Mouse (Mus musculus): ENCODE results near the gene Rabif.
"Not testable (repeated sequence)": the region's sequence is repeated elsewhere in the genome, so short reads cannot be mapped to it uniquely, and the experiment has no call there.

DNA sequence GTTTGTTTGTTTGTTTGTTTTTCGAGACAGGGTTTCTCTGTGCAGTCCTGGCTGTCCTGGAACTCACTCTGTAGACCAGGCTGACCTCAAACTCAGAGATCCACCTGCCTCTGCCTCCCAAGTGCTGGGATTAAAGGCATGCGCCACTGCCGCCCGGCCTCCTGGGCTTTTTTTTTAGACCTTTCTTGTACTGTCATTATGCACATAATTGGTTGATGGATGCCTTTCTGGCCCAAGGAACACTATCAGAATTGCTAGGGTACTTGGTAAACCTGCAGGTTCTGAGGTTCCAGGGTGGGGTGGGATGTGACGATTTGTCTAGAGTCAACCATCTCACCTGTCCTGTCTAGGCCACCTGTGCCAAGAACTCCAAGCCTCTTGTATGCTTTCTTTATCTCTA lies 24.8 kb downstream of the Rabif start:
- TF ChIP-seq CTCF (IDR thresholded peaks at IDR 0.05 in 2 of 3, conservative IDR thresholded peaks at IDR 0.05 in 1 of 3; ENCODE audit: control insufficient read depth in 1 of 3, insufficient read depth in 1 of 3, low read depth in 2 of 3, low read length in 3 of 3, poor library complexity in 1 of 3, severe bottlenecking in 1 of 3); CHD2 (IDR thresholded peaks at IDR 0.05; ENCODE audit: low read length); POLR2A (IDR thresholded peaks at IDR 0.05; ENCODE audit: control insufficient read depth in 1 of 2, insufficient read depth in 1 of 2, low read depth in 1 of 2, low read length in 2 of 2, poor library complexity in 1 of 2); MAZ (IDR thresholded peaks at IDR 0.05; ENCODE audit: low read depth, low read length); BHLHE40 (IDR thresholded peaks at IDR 0.05; ENCODE audit: borderline replicate concordance, low read depth, low read length); GATA1 (IDR thresholded peaks at IDR 0.05; ENCODE audit: low read depth, low read length); ZNF384 (IDR thresholded peaks at IDR 0.05; ENCODE audit: low read depth, low read length); POLR2AphosphoS5 (IDR thresholded peaks at IDR 0.05; ENCODE audit: borderline replicate concordance, low read depth, low read length); CHD1 (IDR thresholded peaks at IDR 0.05; ENCODE audit: low read depth, low read length); ZMIZ1 (IDR thresholded peaks at IDR 0.05; ENCODE audit: low read depth, low read length); EP300 (IDR thresholded peaks at IDR 0.05; ENCODE audit: low read depth in 1 of 2, low read length in 2 of 2); RCOR1 (IDR thresholded peaks at IDR 0.05; ENCODE audit: low read depth, low read length): not testable (repeated sequence)
